Mouse (Mus musculus): ENCODE measurements at regions not wholly inside any gene's neighbourhood (a gene's known extent, or its start where the extent isn't known, plus 50 kb on each side); places are given as distances from the start of the nearest gene placed in this dataset.

- Histone ChIP-seq H3K4me1 (ENCODE audit: control insufficient read depth, insufficient read depth, low read length) (no peaks in the 10 kb centered on the region), H3K4me3 (ENCODE audit: control insufficient read depth, low read depth, low read length) (no peak overlapping the region), H3K27me3 (ENCODE audit: control insufficient read depth, insufficient read depth, low read length) (no peaks in the 10 kb centered on the region), H3K36me3 (ENCODE audit: control insufficient read depth, insufficient read depth, low read length) (no peaks in the 10 kb centered on the region), H3K27ac (ENCODE audit: control insufficient read depth, insufficient read depth, low read depth, low read length) (no peak overlapping the region)
- TF ChIP-seq POLR2A (IDR thresholded peaks at IDR 0.05; ENCODE audit: control insufficient read depth, low read depth, low read length) (no peak), CTCF (IDR thresholded peaks at IDR 0.05; ENCODE audit: control insufficient read depth, insufficient read depth, insufficient replicate concordance, low read depth, low read length) (no peak)
Measured at GRCm38 (mm10) chr1:168046347-168046746, 357.3 kb downstream of the Lmx1a start.

GRCm38 (mm10) chr1:168046749-168047148 is 357.7 kb downstream of the Lmx1a start:
- no peaks in the 10 kb centered on the region for H3K36me3 ChIP-seq (ENCODE audit: control insufficient read depth, insufficient read depth, low read length)
- no peaks in the 10 kb centered on the region for H3K27me3 ChIP-seq (ENCODE audit: control insufficient read depth, insufficient read depth, low read length)
- no peak overlapping the region for H3K4me3 ChIP-seq (ENCODE audit: control insufficient read depth, low read depth, low read length)
- no peak for TF ChIP-seq CTCF (IDR thresholded peaks at IDR 0.05; ENCODE audit: control insufficient read depth, insufficient read depth, insufficient replicate concordance, low read depth, low read length)
- no peak for TF ChIP-seq POLR2A (IDR thresholded peaks at IDR 0.05; ENCODE audit: control insufficient read depth, low read depth, low read length)
- H3K4me1 ChIP-seq (ENCODE audit: control insufficient read depth, insufficient read depth, low read length) = no peaks in the 10 kb centered on the region
- H3K27ac ChIP-seq (ENCODE audit: control insufficient read depth, insufficient read depth, low read depth, low read length) = no peak overlapping the region

- H3K36me3 ChIP-seq (ENCODE audit: control insufficient read depth, insufficient read depth, low read length) = no peaks in the 10 kb centered on the region
- H3K27ac ChIP-seq (ENCODE audit: control insufficient read depth, insufficient read depth, low read depth, low read length) = no peak overlapping the region
- H3K4me3 ChIP-seq (ENCODE audit: control insufficient read depth, low read depth, low read length) = no peak overlapping the region
- no peaks in the 10 kb centered on the region for H3K4me1 ChIP-seq (ENCODE audit: control insufficient read depth, insufficient read depth, low read length)
- TF ChIP-seq POLR2A (IDR thresholded peaks at IDR 0.05; ENCODE audit: control insufficient read depth, low read depth, low read length) = no peak
- TF ChIP-seq CTCF (IDR thresholded peaks at IDR 0.05; ENCODE audit: control insufficient read depth, insufficient read depth, insufficient replicate concordance, low read depth, low read length) = no peak
- H3K27me3 ChIP-seq (ENCODE audit: control insufficient read depth, insufficient read depth, low read length) = no peaks in the 10 kb centered on the region
Measured at GRCm38 (mm10) chr1:168049965-168050364, 360.9 kb downstream of the Lmx1a start.

- no peak overlapping the region for H3K4me3 ChIP-seq (ENCODE audit: control insufficient read depth, low read depth, low read length)
- TF ChIP-seq CTCF (IDR thresholded peaks at IDR 0.05; ENCODE audit: control insufficient read depth, insufficient read depth, insufficient replicate concordance, low read depth, low read length) = no peak
- TF ChIP-seq POLR2A (IDR thresholded peaks at IDR 0.05; ENCODE audit: control insufficient read depth, low read depth, low read length) = no peak
- H3K36me3 ChIP-seq (ENCODE audit: control insufficient read depth, insufficient read depth, low read length) = no peaks in the 10 kb centered on the region
- H3K4me1 ChIP-seq (ENCODE audit: control insufficient read depth, insufficient read depth, low read length) = no peaks in the 10 kb centered on the region
- no peak overlapping the region for H3K27ac ChIP-seq (ENCODE audit: control insufficient read depth, insufficient read depth, low read depth, low read length)
- H3K27me3 ChIP-seq (ENCODE audit: control insufficient read depth, insufficient read depth, low read length) = no peaks in the 10 kb centered on the region
Measured at GRCm38 (mm10) chr1:168056479-168056878, 367.4 kb downstream of the Lmx1a start.

- no peak for TF ChIP-seq CTCF (IDR thresholded peaks at IDR 0.05; ENCODE audit: control insufficient read depth, insufficient read depth, insufficient replicate concordance, low read depth, low read length)
- no peak for TF ChIP-seq POLR2A (IDR thresholded peaks at IDR 0.05; ENCODE audit: control insufficient read depth, low read depth, low read length)
- Histone ChIP-seq H3K27me3 (ENCODE audit: control insufficient read depth, insufficient read depth, low read length) (no peaks in the 10 kb centered on the region), H3K4me1 (ENCODE audit: control insufficient read depth, insufficient read depth, low read length) (no peaks in the 10 kb centered on the region), H3K27ac (ENCODE audit: control insufficient read depth, insufficient read depth, low read depth, low read length) (no peak overlapping the region), H3K36me3 (ENCODE audit: control insufficient read depth, insufficient read depth, low read length) (no peaks in the 10 kb centered on the region), H3K4me3 (ENCODE audit: control insufficient read depth, low read depth, low read length) (no peak overlapping the region)
Measured at GRCm38 (mm10) chr1:168057479-168057878, 368.4 kb downstream of the Lmx1a start.

- no peak overlapping the region for H3K4me3 ChIP-seq (ENCODE audit: control insufficient read depth, low read depth, low read length)
- H3K27me3 ChIP-seq (ENCODE audit: control insufficient read depth, insufficient read depth, low read length) = no peaks in the 10 kb centered on the region
- H3K27ac ChIP-seq (ENCODE audit: control insufficient read depth, insufficient read depth, low read depth, low read length) = no peak overlapping the region
- no peaks in the 10 kb centered on the region for H3K4me1 ChIP-seq (ENCODE audit: control insufficient read depth, insufficient read depth, low read length)
- TF ChIP-seq CTCF (IDR thresholded peaks at IDR 0.05; ENCODE audit: control insufficient read depth, insufficient read depth, insufficient replicate concordance, low read depth, low read length) = no peak
- TF ChIP-seq POLR2A (IDR thresholded peaks at IDR 0.05; ENCODE audit: control insufficient read depth, low read depth, low read length) = no peak
- H3K36me3 ChIP-seq (ENCODE audit: control insufficient read depth, insufficient read depth, low read length) = no peaks in the 10 kb centered on the region
Measured at GRCm38 (mm10) chr1:168058769-168059168, 369.7 kb downstream of the Lmx1a start.

- TF ChIP-seq CTCF (IDR thresholded peaks at IDR 0.05; ENCODE audit: control insufficient read depth, insufficient read depth, insufficient replicate concordance, low read depth, low read length) = no peak
- TF ChIP-seq POLR2A (IDR thresholded peaks at IDR 0.05; ENCODE audit: control insufficient read depth, low read depth, low read length) = no peak
- Histone ChIP-seq H3K4me1 (ENCODE audit: control insufficient read depth, insufficient read depth, low read length) (no peaks in the 10 kb centered on the region), H3K27me3 (ENCODE audit: control insufficient read depth, insufficient read depth, low read length) (no peaks in the 10 kb centered on the region), H3K27ac (ENCODE audit: control insufficient read depth, insufficient read depth, low read depth, low read length) (no peak overlapping the region), H3K36me3 (ENCODE audit: control insufficient read depth, insufficient read depth, low read length) (no peaks in the 10 kb centered on the region), H3K4me3 (ENCODE audit: control insufficient read depth, low read depth, low read length) (no peak overlapping the region)
Measured at GRCm38 (mm10) chr1:168064065-168064664, 367.9 kb downstream of the Pbx1 start.
